Mouse (Mus musculus) left cerebral cortex, postnatal 25 days (tissue): ENCODE measurements around the gene Cx3cl1. TPM values are rescaled to one million over a fixed set of nuclear protein-coding genes. Genes with fewer than 3 reads are reported as not detected.

ENCODE experiments used
- DNase-seq, 2 experiments: peaks; one replicate each; pipeline ENCODE4 v3.0.0; 2022; ENCODE audit warnings: low spot score in 2 of 2, mixed read lengths in 1 of 2
- intact Hi-C: fragments of 180-260 bp; cut with DNase I; formaldehyde crosslinking; loops from one replicate; pipeline ENCODE4 v1.15.1; 2025
- total RNA-seq, 2 experiments: library from RNA; stranded (reverse); gene quantifications; 2 replicates each; pipeline ENCODE4 v1.2.3; 2021

Gene Cx3cl1
- total RNA-seq, 2 experiments from 2014 or later: 749 to 762 TPM

DNA sequence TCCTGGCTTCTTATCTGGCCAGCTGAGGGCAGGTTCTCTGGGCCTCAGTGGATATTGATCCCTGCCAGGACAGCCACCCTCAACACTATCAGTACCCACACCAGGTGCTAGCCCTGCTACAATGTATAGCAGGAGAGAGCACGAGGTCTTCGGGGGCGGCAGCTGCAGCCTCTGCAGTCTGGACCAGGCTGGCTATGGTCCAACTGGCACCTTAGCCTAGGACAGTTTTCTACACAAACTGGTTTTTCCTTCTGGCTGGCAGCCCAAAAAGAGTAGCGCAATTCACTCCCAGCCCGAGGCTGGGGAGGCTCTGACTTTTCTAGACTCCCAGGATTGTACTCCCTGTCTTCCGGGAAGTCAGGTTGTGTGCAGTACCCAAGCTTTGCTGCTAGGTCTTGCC, 864 bp upstream of the Cx3cl1 start:
- intact Hi-C loops: no loop called here
- DNase-seq: peak in 1 of 2 experiments; percentile 33

- DNase-seq: peak in 1 of 2 experiments; percentile 82
- intact Hi-C loops: loop anchor here (2.0 kb wide), 2 partner anchors 38 to 386 kb away; partner anchors contain the start of genes Ccl17 and Herpud1
Observed at GRCm38 (mm10) chr8:94773048-94773447, 1.2 kb downstream of the Cx3cl1 start.

- DNase-seq: peak; percentile 74 to 96
- intact Hi-C loops: loop anchor here (2.0 kb wide), 2 partner anchors 37 to 387 kb away; partner anchors contain the start of genes Ccl17 and Herpud1
Observed at GRCm38 (mm10) chr8:94773700-94774171, 1.9 kb downstream of the Cx3cl1 start.

- peak in 1 of 2 experiments; percentile 53 for DNase-seq
- intact Hi-C loops: no loop called here
Observed at GRCm38 (mm10) chr8:94774601-94775000, 2.8 kb downstream of the Cx3cl1 start.

DNA sequence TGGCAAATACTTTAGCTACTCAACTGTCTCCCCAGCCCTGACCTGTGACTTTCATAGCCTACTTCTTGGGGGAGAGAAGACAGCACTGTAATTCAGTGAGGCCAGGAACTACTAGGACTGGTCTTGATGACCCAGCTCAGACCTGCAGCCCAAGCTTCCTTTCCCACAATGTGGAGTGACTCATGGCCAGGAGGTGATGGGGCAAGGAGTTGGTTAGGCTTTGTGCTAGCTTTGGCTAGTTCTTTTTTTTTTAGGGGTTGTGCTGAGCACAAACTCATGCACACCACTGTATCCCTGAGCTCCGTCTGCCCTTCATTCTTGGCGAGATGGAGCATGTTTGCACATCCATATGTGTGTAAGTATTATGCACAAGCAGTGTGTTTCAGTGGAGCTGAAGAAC, 4.5 kb downstream of the Cx3cl1 start:
- DNase-seq: no peak
- intact Hi-C loops: no loop called here

GRCm38 (mm10) chr8:94778036-94778435, 6.2 kb downstream of the Cx3cl1 start:
- DNase-seq: peak in 1 of 2 experiments; percentile 3
- intact Hi-C loops: no loop called here

DNA sequence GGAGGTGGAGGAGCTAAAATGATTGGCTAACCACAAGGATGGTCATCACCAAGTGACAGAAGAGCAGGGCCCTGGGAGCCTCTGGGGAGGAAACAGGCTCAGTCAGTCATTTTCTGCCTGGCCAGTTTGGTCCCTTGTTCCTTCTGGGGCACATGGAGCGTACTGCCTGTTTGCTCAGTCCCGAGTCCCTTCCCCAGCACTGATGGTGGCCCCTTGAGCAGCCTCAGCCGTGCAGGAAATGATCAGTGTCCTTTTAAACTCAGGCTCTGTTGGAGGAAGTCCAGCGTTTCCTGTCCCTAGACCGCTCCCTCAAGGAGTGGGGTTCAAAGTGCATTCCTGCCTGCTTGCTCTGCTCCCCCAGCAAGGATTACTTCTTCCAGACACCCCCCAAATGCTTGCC, 6.7 kb downstream of the Cx3cl1 start:
- intact Hi-C loops: no loop called here
- no peak for DNase-seq

GRCm38 (mm10) chr8:94778895-94779533, 7.2 kb downstream of the Cx3cl1 start:
- peak in 1 of 2 experiments; percentile 2 for DNase-seq
- intact Hi-C loops: no loop called here

DNA sequence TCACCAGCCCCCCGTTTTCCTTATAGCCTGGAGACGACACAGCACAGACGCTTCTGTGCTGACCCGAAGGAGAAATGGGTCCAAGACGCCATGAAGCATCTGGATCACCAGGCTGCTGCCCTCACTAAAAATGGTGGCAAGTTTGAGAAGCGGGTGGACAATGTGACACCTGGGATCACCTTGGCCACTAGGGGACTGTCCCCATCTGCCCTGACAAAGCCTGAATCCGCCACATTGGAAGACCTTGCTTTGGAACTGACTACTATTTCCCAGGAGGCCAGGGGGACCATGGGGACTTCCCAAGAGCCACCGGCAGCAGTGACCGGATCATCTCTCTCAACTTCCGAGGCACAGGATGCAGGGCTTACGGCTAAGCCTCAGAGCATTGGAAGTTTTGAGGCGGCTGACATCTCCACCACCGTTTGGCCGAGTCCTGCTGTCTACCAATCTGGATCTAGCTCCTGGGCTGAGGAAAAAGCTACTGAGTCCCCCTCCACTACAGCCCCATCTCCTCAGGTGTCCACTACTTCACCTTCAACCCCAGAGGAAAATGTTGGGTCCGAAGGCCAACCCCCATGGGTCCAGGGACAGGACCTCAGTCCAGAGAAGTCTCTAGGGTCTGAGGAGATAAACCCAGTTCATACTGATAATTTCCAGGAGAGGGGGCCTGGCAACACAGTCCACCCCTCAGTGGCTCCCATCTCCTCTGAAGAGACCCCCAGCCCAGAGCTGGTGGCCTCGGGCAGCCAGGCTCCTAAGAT, 7.9 kb downstream of the Cx3cl1 start:
- intact Hi-C loops: no loop called here
- DNase-seq: peak in 1 of 2 experiments; percentile 4

- intact Hi-C loops: no loop called here
- DNase-seq: peak in 1 of 2 experiments; percentile 2
Observed at GRCm38 (mm10) chr8:94780491-94781154, 8.8 kb downstream of the Cx3cl1 start.

GRCm38 (mm10) chr8:94781155-94781837, 9.5 kb downstream of the Cx3cl1 start:
- intact Hi-C loops: no loop called here
- peak in 1 of 2 experiments; percentile 1 for DNase-seq

DNA sequence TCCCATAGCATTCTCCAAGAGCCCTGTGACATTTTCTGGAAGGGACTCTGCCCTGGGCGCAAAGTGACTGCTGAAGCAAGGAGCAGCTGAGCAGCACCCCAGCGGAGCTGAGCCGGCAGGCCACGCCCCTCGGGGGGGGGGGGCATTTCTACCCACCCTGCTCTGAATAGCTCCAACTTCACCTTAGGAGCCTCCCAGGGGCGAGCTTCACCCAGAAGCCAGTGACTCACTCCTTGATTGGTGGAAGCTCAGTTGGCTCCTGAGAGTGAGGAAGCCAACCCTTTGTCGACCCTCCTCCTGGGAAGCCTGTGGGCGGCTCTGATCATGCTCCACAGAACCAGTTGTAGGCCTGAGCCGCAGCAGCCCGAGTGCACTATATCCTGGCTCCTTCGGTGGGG, 10.0 kb downstream of the Cx3cl1 start:
- intact Hi-C loops: no loop called here
- no peak for DNase-seq

GRCm38 (mm10) chr8:94783890-94784289, 12.1 kb downstream of the Cx3cl1 start:
- intact Hi-C loops: no loop called here

DNA sequence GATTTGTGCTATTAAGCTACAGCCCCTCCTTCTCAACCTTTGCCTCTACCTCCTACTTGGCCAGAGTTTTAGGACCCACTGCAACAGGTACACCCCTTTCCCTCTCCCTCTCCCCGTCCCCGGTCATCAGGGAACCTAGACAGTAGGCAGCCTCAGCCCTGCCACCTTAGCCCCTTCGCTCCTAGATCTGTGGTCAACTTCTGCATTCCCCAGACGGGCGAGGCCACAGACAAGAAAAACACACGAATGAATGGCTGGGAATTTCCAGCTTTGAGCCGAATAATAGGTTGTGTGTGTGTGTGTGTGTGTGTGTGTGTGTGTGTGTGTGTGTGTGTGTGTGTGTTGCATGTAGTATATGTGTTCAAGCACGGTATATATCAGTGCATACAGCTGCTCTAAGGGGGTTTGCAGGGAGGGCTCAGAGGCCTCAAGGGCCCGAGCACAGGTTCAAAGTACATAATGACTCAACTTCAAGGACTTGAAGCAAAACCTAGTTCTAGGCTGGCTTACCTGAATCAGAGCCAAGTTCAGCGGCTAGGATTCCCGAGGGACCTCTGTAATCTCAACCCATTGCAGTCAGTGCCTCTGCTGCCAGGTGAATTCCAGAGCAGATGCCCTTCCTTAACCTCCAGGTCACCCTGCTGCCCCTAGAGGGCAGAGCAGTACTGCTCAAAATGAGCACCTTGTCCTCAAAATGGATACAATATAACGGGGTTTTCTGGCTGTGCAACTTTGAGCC, 13.6 kb downstream of the Cx3cl1 start:
- no peak for DNase-seq
- intact Hi-C loops: no loop called here

More at GRCm38 (mm10) chr8:94783890-94784289, 12.1 kb downstream of the Cx3cl1 start:
- DNase-seq: no peak

DNA sequence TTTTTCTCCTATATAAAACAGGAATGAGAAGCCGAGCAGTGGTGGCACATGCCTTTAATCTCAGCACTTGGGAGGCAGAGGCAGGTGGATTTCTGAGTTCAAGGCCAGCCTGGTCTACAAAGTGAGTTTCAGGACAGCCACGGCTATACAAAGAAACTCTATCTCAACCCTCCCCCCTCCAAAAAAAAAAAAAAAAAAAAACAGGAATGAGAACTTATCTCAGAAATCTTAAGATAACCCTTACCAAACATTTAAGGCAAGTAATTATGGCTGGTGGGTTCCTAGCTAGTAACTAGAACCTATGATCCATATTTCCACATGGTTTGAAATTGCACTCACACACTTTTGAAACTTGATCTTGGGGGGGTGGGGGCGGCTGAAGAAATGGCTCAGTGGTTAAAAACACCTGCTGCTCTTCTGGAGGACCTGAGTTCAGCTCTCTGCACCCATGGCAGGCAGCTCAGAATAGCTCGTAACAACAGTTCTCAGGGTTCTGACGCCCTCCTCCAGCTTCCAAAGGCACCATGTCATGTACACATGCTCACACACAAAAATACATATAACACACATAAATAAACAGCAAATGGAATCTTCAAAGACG, 14.3 kb downstream of the Cx3cl1 start:
- intact Hi-C loops: no loop called here
- DNase-seq: no peak

DNA sequence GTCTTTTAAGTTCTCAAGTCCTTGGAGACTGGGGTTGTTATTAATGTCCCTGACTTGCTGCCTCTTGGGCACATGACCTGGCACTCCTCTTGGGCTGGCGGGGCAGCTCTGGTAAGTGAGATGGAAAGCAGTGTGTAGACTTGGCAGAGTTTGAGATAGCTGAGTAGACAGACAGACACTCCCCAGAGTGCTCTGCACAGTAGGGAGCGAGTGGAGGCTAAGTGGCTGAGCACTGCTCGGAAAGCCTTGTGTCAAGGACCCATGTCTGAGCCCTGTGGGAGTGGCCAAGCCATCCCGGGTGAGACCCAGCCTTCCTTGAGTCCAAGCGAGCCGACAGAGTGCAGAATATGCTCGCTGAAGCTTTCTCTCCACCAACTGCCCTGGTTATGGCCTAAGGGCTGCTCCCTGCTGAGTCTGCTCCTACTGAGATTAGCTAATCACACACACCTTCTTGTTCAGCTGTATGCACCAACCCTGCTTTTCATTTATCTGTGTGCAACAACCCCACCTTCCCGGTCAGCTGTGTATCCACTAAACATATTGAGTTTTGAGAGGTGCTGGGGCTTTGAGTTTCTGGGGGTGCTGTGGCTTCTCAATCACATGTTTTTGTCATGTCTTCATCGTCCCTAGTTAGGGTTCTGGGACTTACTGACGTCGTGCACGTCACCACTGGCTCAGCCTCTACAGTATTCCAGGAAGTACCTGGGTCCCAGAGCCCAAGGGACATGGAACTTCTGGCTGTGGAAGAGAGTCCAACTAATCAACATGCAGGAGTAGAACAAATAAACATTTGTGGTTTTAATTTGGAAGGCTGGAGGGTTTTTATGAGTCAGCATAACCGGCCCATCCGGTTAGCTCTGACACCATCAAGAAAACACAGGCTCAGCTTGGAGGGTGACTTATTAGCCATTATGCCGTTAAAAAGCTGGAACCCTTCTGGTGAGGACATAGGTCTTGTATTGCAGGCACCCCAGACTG, 16.0 kb downstream of the Cx3cl1 start:
- intact Hi-C loops: no loop called here
- no peak for DNase-seq

DNA sequence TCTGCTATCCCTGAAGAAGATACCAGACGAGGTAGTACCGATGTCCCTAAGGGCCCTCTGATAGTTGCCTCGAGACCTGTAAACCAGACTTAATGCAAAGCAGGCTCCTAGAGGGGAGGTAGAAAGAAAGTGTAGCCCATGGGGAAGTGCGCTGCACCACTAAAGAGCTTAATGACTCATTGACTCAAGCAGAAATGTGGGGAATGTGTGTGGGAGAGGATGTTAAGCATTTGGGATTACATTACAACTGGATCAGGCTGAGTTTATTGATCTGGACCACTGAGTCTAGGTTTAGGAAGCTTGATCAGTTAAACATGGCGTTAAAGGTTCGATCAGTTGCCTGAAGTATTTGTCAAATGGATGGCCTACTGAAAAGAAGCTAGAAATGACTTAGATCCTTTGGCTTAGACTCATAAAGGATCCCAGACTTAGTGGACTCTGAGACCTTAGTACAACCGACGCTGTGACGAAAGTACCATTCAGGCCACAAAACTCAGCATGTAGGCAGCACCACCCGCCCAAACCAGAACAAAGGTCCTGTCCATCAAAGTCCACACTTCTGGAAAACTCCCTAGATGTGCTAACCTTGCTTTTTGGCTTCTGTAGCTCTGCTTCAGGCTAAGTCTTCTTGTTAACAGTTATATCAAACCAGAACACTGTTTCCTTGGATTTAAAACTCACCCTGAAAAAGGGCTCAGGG, 17.6 kb downstream of the Cx3cl1 start:
- DNase-seq: no peak
- intact Hi-C loops: no loop called here
